Mouse (Mus musculus) neural tube, embryonic 14.5 days (tissue): Measurements from ENCODE around the gene Gba. TPM values are rescaled to one million over a fixed set of nuclear protein-coding genes. Genes with fewer than 3 reads are reported as not detected.

ENCODE experiments used
- ATAC-seq: fragments of 200-750 bp; cut with Nextera tagmentation; 2 replicates; pipeline ENCODE4 v1.8.0; 2017; ENCODE audit warnings: low read depth, mild to moderate bottlenecking, moderate TSS enrichment, moderate library complexity
- H3K27ac ChIP-seq: fragments of 300-500 bp; sonication (generic); 2 replicates; pipeline ENCODE4 v1.5.1; 2014; ENCODE audit warnings: low read depth, mild to moderate bottlenecking, control low read depth, low read length, moderate library complexity, mixed read lengths
- H3K27me3 ChIP-seq: fragments of 300-500 bp; sonication (generic); 2 replicates; pipeline ENCODE4 v1.6.1; 2014; ENCODE audit warnings: low read length; ENCODE audit not compliant: control insufficient read depth, insufficient read depth
- H3K36me3 ChIP-seq: fragments of 300-500 bp; sonication (generic); 2 replicates; pipeline ENCODE4 v1.6.1; 2014; ENCODE audit warnings: low read length, mixed read lengths; ENCODE audit not compliant: control insufficient read depth, insufficient read depth
- H3K4me1 ChIP-seq: fragments of 300-500 bp; sonication (generic); 2 replicates; pipeline ENCODE4 v1.6.1; 2014; ENCODE audit warnings: low read length; ENCODE audit not compliant: control insufficient read depth, insufficient read depth
- H3K4me2 ChIP-seq: fragments of 300-500 bp; sonication (generic); 2 replicates; pipeline ENCODE4 v1.6.1; 2014; ENCODE audit warnings: mild to moderate bottlenecking, low read depth, low read length, control low read depth
- H3K4me3 ChIP-seq: fragments of 300-500 bp; sonication (generic); 2 replicates; pipeline ENCODE4 v1.5.1; 2014; ENCODE audit warnings: low read depth, low read length, control low read depth, mixed read lengths
- H3K9ac ChIP-seq: fragments of 300-500 bp; sonication (generic); replicated peaks from 2 replicates; pipeline ENCODE4 v1.6.1; 2014; ENCODE audit warnings: low read depth, mild to moderate bottlenecking, control low read depth, low read length, mixed read lengths
- H3K9me3 ChIP-seq: fragments of 300-500 bp; sonication (generic); 2 replicates; pipeline ENCODE4 v1.6.1; 2016; ENCODE audit warnings: low read length; ENCODE audit not compliant: control insufficient read depth
- WGBS: fragments of 180-500 bp; shearing (Covaris S2); extraction: QIAGEN DNeasy Blood & Tissue Kit; methylation state at CpG from one replicate; pipeline ENCODE4 v1.1.7; 2014; 5-methylcytosine and 5-hydroxymethylcytosine counted together
- polyA plus RNA-seq: library from polyadenylated mRNA; unstranded; fragments of >200 nt; fragmentation: Nextera tagmentation; extraction: Ambion mirVana; gene quantifications from 2 replicates; pipeline ENCODE4 v1.2.1, GENCODE M21; 2014

Gene Gba
- polyA plus RNA-seq, 1 experiment from 2014 or later, result 41.5 TPM

DNA sequence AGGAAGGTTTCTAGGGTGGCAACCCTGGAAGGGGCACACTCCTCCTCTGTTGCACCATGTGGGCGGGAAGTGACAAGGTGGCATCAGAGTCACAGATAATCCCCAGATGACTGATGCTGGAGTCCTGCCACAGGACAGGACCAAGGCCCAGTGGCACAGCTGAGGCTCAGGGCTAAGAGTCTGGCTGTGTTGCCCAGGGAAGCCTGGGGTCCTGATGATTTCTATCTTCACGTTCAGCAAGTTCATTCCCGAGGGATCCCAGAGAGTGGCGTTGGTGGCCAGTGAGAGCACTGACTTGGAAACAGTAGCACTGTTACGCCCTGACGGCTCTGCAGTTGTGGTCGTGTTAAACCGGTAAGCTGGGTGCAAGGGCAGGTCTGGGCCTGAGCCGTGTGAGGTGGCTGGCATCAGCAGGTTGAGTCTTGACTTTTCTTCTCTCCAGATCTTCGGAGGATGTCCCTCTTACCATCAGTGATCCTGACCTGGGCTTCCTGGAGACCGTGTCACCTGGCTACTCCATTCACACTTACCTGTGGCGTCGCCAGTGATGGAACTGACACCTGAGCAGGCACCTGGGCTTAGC is 5.4 kb downstream of the Gba start:
- H3K4me3 ChIP-seq, result no peak overlapping the region
- H3K9me3 ChIP-seq, result no peaks in the 10 kb centered on the region
- no peak overlapping the region for H3K9ac ChIP-seq
- H3K36me3 ChIP-seq, result peaks cover 65% of the 10 kb centered on the region
- H3K27me3 ChIP-seq, result no peaks in the 10 kb centered on the region
- H3K4me2 ChIP-seq, result no peak overlapping the region
- peaks cover 10% of the 10 kb centered on the region for H3K4me1 ChIP-seq
- WGBS, result 93% methylated on average over 13 of the region's 13 CpGs
- H3K27ac ChIP-seq, result no peak overlapping the region
- ATAC-seq, result no peak

- H3K4me1 ChIP-seq, result peaks cover 7% of the 10 kb centered on the region
- 87% methylated on average over 6 of the region's 6 CpGs for WGBS
- H3K9me3 ChIP-seq, result no peaks in the 10 kb centered on the region
- no peak for ATAC-seq
- peaks cover 2% of the 10 kb centered on the region; the same call in 1 of the 2 replicates for H3K27me3 ChIP-seq
- no peak overlapping the region for H3K27ac ChIP-seq
- no peak overlapping the region for H3K4me3 ChIP-seq
- peaks cover 65% of the 10 kb centered on the region for H3K36me3 ChIP-seq
- H3K9ac ChIP-seq, result no peak overlapping the region
- H3K4me2 ChIP-seq, result no peak overlapping the region
Measured at GRCm38 (mm10) chr3:89208736-89209135, 6.0 kb downstream of the Gba start.

DNA sequence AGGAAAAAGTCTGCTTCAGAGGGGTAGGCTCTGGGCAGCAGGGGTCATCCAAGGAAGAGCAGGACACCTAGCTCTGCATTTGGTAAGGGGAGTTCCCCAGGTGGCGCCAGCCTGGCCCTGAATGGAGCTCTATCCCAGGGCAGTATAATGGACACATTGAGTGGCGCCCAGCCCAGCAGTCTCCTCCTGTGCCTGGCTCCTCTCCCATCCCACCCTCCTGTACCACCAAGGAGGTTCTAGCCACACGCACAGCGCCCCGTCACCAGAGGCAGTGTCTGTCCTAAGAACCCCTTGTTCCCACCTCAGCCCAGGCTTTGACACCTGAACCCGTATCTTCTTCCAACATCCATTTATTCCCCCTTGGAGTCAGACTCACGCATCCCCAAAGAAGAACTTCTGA is 7.0 kb downstream of the Gba start:
- H3K4me1 ChIP-seq, result peaks cover 7% of the 10 kb centered on the region
- no peak for ATAC-seq
- H3K27ac ChIP-seq, result no peak overlapping the region
- H3K27me3 ChIP-seq, result peaks cover 3% of the 10 kb centered on the region; the same call in 1 of the 2 replicates
- H3K4me2 ChIP-seq, result no peak overlapping the region
- WGBS, result 95% methylated on average over 7 of the region's 7 CpGs
- no peak overlapping the region for H3K4me3 ChIP-seq
- peaks cover 56% of the 10 kb centered on the region for H3K36me3 ChIP-seq
- no peaks in the 10 kb centered on the region for H3K9me3 ChIP-seq
- H3K9ac ChIP-seq, result no peak overlapping the region

DNA sequence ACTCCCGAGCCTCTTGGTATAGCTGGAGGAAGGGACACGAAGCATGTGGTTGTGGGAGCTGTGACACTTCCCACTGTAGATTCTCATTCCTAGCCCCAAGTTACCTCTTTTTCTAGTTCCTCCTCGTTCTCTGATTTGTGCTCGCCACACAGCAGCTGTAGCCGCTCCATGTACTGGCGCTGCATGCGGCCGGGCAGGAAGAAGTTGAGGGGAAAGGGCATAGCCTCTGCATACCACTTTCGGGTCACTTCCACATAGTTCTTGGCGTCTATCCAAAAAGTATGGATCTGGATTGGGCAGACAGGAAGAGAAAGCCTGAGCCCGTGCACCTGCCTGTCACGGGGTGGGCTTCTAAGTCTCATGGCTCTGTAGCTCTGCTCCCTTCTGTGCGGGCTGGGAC is 7.4 kb downstream of the Gba start:
- 84% methylated on average over 13 of the region's 13 CpGs for whole genome bisulfite sequencing
- Histone ChIP-seq H3K4me2 (no peak overlapping the region), H3K4me3 (no peak overlapping the region), H3K27ac (no peak overlapping the region), H3K9me3 (no peaks in the 10 kb centered on the region), H3K9ac (no peak overlapping the region), H3K36me3 (peaks cover 53% of the 10 kb centered on the region), H3K27me3 (peaks cover 3% of the 10 kb centered on the region; the same call in 1 of the 2 replicates), H3K4me1 (peaks cover 10% of the 10 kb centered on the region)
- no peak for ATAC-seq

GRCm38 (mm10) chr3:89210731-89211130 is 8.0 kb downstream of the Gba start:
- ATAC-seq, result no peak
- Histone ChIP-seq H3K27me3 (peaks cover 3% of the 10 kb centered on the region; the same call in 1 of the 2 replicates), H3K4me1 (peaks cover 16% of the 10 kb centered on the region), H3K27ac (no peak overlapping the region), H3K9ac (no peak overlapping the region), H3K9me3 (no peaks in the 10 kb centered on the region), H3K4me2 (no peak overlapping the region), H3K4me3 (no peak overlapping the region), H3K36me3 (peaks cover 53% of the 10 kb centered on the region)
- 82% methylated on average over 7 of the region's 7 CpGs for WGBS

GRCm38 (mm10) chr3:89213803-89214530 is 11.2 kb downstream of the Gba start:
- peaks cover 19% of the 10 kb centered on the region for H3K4me1 ChIP-seq

DNA sequence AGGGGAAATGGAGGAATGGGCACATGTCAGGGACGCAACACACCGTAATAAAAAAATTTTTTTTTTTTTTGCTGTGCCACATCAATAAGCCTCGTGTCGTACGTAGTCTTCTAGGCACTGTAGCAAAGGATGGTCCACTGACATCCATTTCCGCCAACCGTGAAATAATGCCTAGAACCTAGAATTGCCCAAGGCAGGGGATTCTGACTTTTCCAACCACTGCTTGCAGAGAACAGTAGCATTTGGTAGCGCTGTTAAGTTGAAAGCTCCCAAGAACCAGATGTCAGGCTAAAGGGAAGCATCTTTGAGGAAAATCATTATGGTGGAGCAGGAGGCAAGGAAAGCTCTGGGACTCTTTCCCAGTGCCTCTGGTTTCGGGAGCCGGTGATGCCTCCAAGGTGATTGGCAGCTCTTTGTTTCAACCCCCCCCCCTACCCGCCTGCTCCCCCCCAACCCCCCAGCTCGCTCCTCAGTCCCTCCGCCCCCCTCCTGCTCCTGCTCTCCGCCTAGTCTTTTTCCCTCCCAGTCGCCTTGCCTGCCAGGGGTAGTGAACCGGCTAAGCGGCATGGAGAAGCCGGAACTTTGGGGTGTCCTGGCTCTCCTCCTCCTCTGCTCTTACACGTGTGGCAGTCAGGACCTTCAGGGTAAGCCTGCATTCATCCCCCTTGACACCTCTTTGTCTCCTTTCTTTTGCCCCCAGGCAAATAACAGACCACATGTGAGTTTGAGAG is 12.1 kb downstream of the Gba start, which contains the start of gene Thbs3:
Gene Thbs3, plus strand, starts transcription at position 500 of the 731 bp plus-strand sequence.
- Histone ChIP-seq H3K27ac (peak within 1 kb of the TSS; percentile 95), H3K9ac (peak within 1 kb of the TSS; percentile 82), H3K4me1 (peaks cover 19% of the 10 kb centered on the region), H3K36me3 (peaks cover 15% of the 10 kb centered on the region), H3K27me3 (peaks cover 3% of the 10 kb centered on the region; the same call in 1 of the 2 replicates), H3K9me3 (no peaks in the 10 kb centered on the region), H3K4me3 (peak within 1 kb of the TSS; percentile 75), H3K4me2 (peak within 1 kb of the TSS; percentile 79)
- WGBS, result 2% methylated on average over 19 of the region's 19 CpGs
- peak; percentile 13; the same call in 1 of the 2 replicates for ATAC-seq

More at GRCm38 (mm10) chr3:89213803-89214530, 11.2 kb downstream of the Gba start:
- Histone ChIP-seq H3K4me3 (peak overlapping the region; percentile 75), H3K27me3 (peaks cover 3% of the 10 kb centered on the region; the same call in 1 of the 2 replicates), H3K9me3 (no peaks in the 10 kb centered on the region), H3K4me2 (peak overlapping the region; percentile 79), H3K36me3 (peaks cover 24% of the 10 kb centered on the region), H3K9ac (peak overlapping the region; percentile 82), H3K27ac (peak overlapping the region; percentile 95)
- ATAC-seq, result peak; percentile 88
- under 1% methylated on average over 69 of the region's 69 CpGs for WGBS

- peak; percentile 33 for ATAC-seq
- Histone ChIP-seq H3K9me3 (no peaks in the 10 kb centered on the region), H3K27ac (peak overlapping the region; percentile 95), H3K9ac (peak overlapping the region; percentile 82; the same call in 1 of the 2 replicates), H3K4me2 (peak overlapping the region; percentile 79), H3K36me3 (peaks cover 5% of the 10 kb centered on the region; the same call in 1 of the 2 replicates), H3K4me3 (peak overlapping the region; percentile 75), H3K4me1 (peaks cover 19% of the 10 kb centered on the region), H3K27me3 (peaks cover 3% of the 10 kb centered on the region; the same call in 1 of the 2 replicates)
- 3% methylated on average over 6 of the region's 6 CpGs for WGBS
Measured at GRCm38 (mm10) chr3:89215853-89216252, 13.1 kb downstream of the Gba start.
